Mouse (Mus musculus): ENCODE measurements around the gene B230219D22Rik.
A peak's percentile ranks its signal among the peaks of the same experiment; 100 is the strongest.
"Not testable (repeated sequence)": the region's sequence is repeated elsewhere in the genome, so short reads cannot be mapped to it uniquely, and the experiment has no call there.

The B230219D22Rik gene

DNA sequence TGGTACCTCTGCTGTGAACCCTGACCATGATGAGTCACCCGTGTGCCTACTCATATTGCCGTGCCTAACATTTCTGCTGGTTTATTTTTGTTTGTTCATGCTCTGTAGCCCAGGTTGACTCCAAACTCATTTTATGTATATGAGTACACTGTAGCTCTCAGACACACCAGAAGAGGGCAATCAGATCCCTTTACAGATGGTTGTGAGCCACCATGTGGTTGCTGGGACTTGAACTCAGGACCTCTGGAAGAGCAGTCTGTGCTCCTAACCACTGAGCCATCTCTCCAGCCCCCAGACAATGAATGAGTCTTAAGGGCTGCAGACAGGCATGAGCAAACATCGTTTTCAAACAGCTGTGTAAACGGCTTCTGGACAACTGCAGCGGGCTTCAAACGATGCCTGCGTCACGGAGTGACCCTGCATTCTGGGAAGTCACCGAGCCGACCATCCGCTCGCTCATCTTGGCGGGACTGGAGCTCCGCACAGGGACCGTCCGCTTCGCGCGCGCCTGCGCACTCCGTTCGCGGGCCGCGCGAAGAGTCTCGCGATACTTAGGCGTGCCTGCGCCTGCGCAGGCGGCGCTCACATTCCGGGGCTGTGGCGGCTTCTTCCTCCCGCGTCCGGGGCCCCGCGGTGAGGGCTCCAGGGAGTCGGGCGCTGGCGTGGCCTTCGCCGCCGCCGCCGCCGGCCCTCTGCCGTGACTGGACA, at the start of gene B230219D22Rik:
Gene B230219D22Rik (plus strand): TSS at position 590 of the 708 bp plus-strand sequence.
- DNase-seq (ENCODE audit: low read depth), result peak; percentile 96

DNA sequence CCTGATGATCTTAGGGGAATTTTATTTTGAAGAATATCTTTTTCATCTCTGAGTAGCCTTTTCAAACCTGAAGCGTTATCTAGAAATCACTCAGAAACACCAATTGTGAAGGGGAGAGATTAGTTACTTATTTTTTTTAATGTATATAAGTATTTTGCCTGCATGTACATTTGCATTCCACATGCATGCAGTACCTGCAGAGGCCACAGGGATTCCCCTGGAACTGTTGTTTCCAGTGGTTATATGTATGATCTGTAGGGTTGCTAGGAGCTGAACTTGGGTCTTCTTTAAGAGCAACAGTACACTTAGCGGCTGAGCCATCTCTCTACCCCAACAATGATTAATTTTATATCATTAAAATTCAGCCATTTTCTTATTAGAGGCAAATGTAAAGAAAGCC, 48.4 kb upstream of the B230219D22Rik start:
- peak; percentile 56 for DNase-seq (ENCODE audit: low read depth)

GRCm38 (mm10) chr13:55650098-55650497, 42.8 kb upstream of the B230219D22Rik start:
- DNase-seq (ENCODE audit: low read depth), result peak; percentile 31

- no peak for DNase-seq (ENCODE audit: low read depth)
Observed at GRCm38 (mm10) chr13:55650980-55651379, 41.9 kb upstream of the B230219D22Rik start.

- peak; percentile 58 for DNase-seq (ENCODE audit: low read depth)
Observed at GRCm38 (mm10) chr13:55668550-55668949, 24.4 kb upstream of the B230219D22Rik start.

- DNase-seq (ENCODE audit: low read depth), result no peak
Observed at GRCm38 (mm10) chr13:55672711-55673110, 20.2 kb upstream of the B230219D22Rik start.

DNA sequence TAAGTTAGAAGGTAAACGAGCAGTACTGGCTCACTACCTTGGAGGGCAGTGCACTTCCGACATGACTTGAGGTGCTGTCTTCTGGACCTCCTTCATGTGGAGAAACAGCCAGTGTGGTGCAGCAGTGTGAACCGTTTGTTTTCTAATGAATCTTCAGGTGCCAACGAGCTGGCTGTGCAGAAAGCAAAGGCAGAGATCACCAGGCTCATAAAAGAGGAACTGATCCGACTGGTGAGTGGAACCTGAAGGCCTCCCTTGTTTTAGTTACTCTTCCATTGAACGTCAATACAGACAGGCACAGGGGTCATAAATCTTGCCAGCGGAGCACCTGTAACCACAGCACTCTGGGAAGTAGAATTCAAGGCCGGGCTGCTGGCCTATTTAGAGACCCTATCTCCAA, 15.6 kb upstream of the B230219D22Rik start:
- DNase-seq (ENCODE audit: low read depth), result no peak

DNA sequence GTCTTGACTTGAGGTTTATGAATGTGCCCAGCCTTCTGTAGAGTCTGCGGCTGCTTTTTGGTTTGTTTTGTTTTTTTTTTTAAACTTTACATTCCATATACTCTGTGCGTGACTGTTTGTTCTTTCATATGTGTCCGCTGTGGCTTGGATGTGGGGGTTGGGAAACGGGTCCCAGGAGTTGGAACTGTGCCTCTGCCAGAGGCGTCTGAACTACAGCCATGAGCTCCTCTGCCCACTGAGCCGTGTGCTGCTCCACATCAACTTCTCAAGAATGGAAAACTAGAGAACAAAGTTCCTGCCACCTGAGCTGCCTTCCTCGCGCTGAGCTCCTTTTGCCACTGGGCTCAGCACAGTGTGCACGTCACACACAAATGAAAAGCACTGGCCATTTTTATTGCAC, 10.7 kb upstream of the B230219D22Rik start:
- DNase-seq (ENCODE audit: low read depth), result no peak

DNA sequence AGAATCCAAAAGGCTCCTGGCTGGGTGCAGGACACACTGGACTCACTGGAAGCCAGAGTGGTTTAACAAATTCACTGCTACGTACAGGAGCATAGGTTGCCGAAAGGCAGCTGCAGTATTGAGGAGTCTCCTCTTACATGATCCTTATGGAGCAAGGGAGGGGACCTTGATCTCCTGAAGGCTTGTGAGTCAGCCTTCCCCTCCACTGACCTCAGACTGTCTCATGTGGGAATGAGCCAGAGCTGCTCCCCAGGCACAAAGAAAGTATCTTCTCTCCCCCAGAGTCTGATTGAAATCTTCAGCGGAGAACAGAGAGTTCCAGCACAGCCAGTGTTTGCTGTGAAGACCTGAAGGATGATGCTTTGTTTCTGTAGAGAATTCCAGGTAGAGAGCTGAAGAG, 9.3 kb upstream of the B230219D22Rik start:
- no peak for DNase-seq (ENCODE audit: low read depth)

DNA sequence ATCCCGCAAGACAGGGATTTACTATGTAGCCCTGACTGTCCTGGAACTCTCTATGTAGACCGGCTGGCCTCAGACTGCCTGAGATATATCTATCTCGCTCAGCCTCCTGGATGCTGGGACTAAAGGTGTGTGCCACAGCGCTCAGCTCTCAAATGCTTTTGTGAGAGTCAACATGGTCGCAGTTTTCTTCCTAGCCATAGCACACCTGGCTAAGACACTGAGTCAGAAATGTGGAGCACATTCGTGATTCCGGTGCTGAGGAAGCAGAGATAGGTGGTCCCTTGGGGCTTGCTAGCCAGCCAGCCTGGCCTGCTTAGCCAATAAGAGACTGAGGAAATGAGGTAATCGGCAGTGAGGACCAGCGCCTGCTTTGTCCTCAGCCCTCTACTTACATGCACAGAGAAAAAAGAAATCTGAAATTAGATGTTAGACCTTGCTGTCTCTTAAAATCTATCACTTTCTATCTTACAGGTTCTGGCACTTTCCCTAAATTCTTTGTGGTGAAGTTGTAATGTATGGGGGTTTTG, 6.8 kb upstream of the B230219D22Rik start:
- DNase-seq (ENCODE audit: low read depth), result no peak

GRCm38 (mm10) chr13:55687927-55688602, 4.9 kb upstream of the B230219D22Rik start:
- no peak for DNase-seq (ENCODE audit: low read depth)

DNA sequence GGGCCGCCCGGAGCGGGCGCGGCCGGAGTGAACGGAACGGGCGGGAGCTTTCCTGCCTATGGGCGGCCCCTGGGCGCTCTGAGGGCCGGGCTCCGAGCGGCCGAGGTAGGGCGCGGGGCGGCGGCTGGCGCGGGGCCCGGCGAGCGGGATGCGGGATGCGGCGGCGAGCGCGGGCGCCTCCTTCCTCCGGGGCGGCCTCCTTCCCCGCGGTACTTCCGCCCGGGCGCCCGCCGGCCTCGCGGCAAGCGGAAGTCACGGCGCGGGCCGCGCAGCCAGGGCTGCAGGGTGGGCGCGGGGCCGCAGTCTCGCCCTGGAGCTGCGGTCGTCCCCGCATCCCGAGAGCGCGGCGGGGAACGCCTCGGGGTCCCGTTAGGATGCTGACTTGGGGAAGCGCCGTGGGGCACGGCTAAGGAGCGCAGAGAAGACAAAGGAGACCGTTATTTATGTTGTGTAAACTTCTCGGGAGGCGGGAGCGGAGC, 358 bp downstream of the B230219D22Rik start:
- peak; percentile 53 for DNase-seq (ENCODE audit: low read depth)

GRCm38 (mm10) chr13:55694110-55694509, 1.2 kb downstream of the B230219D22Rik start:
- peak; percentile 59 for DNase-seq (ENCODE audit: low read depth)

DNA sequence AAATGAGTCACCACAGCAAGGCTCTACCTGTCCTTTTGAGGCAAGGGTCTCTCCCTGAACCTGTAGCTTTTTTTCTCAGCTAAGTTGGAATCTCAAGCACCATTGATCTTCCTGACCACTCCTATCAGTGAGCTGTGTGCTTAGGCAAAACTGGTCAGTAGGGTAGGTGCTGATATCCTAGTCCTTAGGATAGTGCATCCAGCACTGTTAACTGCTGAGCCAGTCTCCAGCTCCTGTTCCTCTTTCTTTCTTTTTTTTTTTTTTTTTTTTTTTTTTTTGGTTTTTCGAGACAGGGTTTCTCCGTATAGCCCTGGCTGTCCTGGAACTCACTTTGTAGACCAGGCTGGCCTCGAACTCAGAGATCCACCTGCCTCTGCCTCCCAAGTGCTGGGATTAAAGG, 3.1 kb downstream of the B230219D22Rik start:
- not testable (repeated sequence) for DNase-seq (ENCODE audit: low read depth)

DNA sequence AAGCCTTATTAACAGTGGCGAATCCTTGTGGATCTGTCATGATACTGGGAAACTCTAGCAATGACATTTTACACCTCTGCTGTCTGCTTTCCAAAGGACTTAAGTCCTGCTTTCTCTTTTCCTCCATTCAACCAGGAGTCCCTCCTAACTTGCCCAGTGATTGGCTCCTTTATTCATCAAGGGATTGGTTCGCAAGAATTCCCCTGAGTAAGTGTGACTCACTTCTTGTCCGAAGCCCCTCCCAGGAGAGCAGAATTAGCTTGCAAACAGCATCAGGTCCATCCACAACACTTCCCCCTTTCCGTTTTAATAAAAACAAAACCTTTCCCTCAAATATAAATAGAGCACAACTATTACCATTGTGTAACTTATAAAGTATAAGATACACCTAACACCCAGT, 11.4 kb downstream of the B230219D22Rik start:
- DNase-seq (ENCODE audit: low read depth), result peak; percentile 20

DNA sequence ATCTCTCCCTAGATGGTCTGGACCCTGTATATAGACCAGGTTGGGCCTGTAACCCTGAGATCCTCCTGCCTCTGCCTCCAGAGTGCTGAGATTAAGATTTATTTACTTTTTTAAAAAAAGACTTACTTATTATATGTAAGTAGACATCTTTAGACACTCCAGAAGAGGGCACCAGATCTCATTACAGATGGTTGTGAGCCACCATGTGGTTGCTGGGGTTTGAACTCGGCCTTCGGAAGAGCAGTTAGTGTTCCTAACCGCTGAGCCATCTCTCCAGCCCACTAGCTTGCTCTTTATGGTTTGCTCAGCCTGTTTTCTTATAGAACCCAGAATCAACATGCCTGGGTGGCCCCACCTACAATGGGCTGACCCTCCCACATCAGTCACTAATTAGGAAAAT, 19.9 kb downstream of the B230219D22Rik start:
- DNase-seq (ENCODE audit: low read depth), result peak; percentile 2

GRCm38 (mm10) chr13:55714501-55715166, 21.7 kb downstream of the B230219D22Rik start, which contains the start of gene Txndc15:
Txndc15 (plus strand) TSS chr13:55714650.
- DNase-seq (ENCODE audit: low read depth), result peak; percentile 90

GRCm38 (mm10) chr13:55715167-55715512, 22.2 kb downstream of the B230219D22Rik start:
- no peak for DNase-seq (ENCODE audit: low read depth)

GRCm38 (mm10) chr13:55715908-55716510, 23.1 kb downstream of the B230219D22Rik start:
- DNase-seq (ENCODE audit: low read depth), result no peak

DNA sequence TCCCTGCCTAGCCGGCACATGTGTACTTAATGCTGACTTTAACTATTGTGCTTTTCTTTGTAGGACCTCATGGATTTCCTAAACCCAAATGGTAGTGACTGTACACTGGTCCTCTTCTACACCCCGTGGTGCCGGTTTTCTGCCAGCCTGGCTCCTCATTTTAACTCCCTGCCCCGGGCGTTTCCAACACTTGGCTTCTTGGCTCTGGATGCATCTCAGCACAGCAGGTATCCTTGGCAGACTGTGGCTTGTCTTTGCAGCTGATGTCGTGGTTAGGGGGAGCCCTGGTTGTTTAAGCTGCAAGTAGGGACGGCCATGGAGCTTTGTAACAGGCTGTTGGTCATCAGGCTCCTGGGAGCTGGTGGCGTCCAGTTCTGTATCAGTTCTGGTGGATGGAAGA, 28.6 kb downstream of the B230219D22Rik start:
- no peak for DNase-seq (ENCODE audit: low read depth)

- DNase-seq (ENCODE audit: low read depth), result no peak
Observed at GRCm38 (mm10) chr13:55721995-55722394, 29.1 kb downstream of the B230219D22Rik start.

DNA sequence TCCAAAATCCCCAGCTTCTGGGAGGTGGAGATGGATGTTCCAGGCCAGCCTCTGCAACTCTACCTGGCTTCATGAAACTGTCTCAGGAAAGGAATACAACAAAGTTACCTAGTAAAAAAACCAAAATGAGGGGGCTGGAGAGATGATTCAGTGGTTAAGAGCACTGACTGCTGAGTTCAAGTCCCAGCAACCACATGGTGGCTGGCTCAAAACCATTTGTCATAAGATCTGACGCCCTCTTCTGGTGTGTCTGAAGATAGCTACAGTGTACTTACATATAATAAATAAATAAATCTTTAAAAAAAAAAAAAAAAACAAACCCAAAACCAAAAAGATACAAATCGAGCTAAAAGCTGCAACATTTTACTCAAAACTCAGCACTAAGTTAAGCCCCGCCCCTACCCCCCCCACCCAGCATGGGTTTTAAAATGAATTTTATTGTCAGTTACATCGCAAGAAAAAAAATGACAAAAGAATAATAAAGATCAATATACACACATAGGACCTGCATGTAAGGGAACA, 33.7 kb downstream of the B230219D22Rik start:
- no peak for DNase-seq (ENCODE audit: low read depth)

All from NIH3T3 (cell line).